Mouse (Mus musculus) frontal cortex, postnatal 10 days (tissue): ENCODE data around the gene Blzf1.
A peak's percentile ranks its signal among the peaks of the same experiment; 100 is the strongest.

Experiments used
- DNase-seq, 2 experiments: peaks; one replicate each; pipeline ENCODE4 v3.0.0; 2022; ENCODE audit warnings: low spot score in 2 of 2, mixed read lengths in 1 of 2

The Blzf1 gene

DNA sequence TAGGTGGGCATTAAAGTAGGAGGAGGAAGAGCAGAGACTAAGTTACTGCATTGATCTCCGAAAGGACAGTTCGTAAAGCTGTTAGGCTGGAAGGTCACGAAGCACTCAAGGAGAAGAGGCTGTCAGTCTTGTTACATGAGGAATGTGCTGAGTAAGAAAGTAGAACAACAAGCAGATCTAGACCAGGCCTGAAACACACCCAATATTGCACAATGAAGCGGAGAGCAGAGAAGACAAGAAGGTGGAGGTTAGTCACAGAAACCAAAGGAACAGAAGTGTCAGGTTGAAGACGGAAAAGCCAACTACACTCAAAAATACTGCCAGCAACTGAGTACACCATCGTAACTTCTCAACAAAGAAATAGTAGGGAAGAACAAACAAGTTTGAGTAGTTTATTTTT lies 13.2 kb downstream of the Blzf1 start:
- no peak for DNase-seq

DNA sequence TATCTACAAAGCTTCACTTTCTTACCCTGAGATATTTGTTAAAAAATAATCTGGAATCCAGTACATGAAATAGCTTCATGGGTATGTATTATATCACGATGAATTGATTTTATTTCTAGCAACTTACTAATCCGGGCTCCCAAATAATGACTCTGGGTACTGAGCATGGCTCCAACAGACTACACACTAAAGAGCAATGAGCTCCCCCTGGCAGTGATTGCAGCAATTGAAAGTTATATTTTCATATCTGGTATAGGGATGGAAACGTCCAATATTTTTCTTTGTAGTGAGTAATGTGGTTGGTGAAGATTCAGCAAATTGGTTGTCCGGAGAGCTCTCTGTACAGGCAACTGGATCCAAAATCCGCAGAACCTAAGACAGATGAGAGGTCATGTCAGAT lies 15.2 kb downstream of the Blzf1 start:
- DNase-seq, result no peak

DNA sequence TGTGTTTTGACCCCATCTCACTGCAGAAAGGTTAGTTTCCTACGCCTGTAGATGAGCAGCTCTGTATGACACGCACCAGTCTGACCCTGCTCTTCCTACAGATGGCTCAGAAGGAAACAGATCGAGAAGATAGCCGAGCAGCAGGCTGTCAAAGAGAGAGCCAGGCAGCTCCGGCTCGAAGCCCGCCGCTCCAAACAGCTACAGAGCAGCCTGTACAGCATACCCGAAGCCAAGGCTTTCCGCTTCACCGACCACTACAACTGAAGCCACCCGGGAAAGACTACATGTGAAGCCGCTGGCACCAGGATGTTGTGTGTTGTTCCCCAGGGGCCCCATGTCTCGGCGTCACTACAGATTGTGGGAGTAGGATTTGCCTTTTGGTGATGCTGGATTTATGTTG lies 19.9 kb downstream of the Blzf1 start:
- DNase-seq, result no peak

DNA sequence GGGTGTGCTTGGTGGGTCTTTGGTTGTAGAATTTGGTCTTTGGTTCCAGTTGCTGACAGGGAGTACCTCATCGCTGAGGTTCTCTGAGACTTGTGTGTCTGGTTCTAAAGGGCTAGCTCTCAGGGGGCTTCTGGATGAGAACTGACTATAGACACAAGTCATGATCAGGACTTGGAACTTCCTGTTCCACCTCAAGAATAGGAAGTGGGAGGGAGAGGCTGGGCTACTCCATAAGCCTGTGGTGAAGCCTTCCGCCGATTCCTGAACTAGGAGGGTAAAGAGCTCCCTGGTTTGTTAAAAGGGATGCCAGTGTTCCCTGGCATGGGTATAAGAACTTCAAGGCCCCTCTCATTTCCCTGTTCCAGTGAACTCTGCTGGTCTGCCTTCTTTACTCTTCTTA lies 23.3 kb downstream of the Blzf1 start:
- DNase-seq, result no peak

DNA sequence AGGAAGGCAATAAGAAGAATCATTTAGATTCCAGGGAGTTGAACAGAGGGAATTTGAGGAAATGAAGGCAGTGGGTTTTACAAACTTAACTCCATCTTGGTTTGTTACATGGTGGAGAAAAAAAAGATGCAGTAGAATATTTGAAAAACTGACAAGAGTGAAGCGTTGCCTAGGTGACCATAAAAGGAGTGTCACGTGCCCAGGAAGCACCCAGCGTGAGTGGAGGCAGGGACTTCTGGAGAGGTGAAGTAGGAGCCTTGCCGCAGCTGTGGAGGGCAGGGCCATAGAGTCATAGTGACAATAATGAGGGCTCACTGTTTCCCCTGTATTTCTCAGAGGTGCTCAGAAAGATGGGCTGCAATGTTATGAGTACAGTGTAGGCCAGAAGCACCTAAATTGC lies 28.0 kb downstream of the Blzf1 start:
- no peak for DNase-seq

DNA sequence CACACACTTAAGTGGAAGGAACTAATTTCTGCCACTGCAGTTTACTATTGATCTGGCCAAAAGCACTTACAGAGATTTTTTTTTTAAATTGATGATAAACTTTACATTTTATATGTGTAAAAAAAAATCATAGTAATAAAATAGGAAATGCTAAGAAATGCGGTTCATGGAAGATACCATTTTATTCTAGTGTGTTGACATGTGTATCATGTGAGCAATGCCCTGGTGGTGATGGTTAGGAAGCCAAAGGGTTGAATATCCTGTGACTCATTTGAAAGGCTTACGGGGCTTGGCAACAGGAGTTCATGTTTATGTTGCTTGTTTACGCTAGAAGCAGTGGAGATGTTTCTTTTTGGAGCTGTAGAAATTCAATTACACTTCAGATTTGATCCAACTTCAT lies 30.7 kb downstream of the Blzf1 start:
- no peak for DNase-seq

DNA sequence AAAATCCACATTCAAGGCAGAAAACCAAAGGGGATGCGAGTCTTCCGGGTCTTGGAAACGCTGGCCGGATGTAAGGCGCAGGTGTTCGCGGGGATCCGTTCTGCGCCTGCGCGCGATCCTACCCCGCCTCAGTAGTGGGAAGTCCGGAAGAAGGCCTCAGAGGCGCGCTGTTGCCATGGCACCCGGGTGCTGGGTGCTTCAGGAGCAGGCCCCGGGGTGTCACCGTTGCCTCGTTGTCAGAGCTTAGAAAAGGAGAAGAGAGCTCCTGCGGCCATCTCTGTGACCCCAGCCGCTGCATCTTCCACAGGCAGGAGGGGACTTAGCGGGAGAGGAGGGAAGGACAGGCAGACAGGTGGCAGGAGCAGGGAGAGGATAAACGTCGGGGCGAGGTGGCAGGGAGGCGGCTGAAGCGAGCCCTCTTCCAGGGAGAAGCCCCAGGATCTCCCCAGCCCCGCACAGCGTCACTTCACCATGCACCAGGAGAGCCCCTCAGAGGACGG lies 31.8 kb downstream of the Blzf1 start, which contains the start of gene Ccdc181:
Ccdc181 (plus strand) TSS at position 131 of the 500 bp plus-strand sequence.
- DNase-seq, result peak; percentile 92 to 93

DNA sequence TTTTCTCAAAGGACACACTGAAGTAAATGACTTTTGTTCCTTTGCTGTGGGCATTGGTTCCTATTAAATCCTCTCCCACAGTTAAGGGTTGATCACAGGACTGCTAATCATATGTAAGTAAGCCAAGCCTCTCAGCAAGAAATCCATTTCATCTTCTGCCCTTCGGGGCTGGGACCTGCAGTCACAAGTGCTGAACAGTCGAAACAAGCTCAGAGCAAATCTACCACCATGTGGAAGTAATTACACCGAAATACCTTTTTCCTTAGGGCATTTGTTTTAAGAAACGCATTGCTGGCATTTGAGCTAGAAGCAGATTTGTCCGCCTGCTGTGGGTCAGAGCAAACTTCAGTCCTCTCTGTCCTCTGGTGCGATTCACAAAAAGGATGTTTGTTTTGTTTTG lies 33.6 kb downstream of the Blzf1 start:
- no peak for DNase-seq

DNA sequence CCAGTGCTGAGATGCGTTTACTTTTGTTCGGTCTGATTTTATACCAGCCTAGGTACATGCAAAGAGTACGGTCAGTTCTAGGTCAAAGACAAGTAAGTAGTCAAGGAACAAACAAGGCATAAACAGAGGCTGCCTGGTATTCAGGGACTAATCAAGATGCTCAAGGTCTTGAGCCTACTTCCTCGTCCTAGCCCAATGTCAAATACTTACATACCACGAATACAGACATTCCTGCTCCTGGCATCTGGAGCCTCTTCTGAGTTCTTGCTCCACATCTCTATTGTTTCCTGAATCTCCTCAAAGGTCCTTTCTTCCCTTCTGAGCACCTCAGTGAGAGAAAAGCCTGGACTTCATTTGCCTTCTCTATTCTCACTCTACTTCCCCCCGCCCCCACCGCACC lies 36.3 kb downstream of the Blzf1 start:
- no peak for DNase-seq

DNA sequence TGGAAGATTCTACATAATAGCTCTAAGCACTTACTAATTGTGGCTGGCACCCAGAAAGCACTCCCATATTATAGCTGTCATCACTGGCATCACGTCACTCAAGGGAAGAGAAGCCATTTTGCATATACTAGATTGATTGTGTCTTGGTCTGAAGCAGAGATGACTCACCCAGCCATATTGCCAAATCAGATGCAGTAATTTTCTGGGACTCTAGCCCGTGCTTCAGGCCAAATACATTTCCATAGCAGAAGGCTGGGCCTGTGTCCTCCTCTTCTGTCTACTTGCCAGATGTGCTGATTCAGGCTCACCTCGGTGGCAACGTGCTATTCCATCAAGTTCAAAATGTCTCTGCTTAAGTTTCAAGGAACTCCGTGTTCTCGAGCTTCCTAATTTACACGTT lies 45.7 kb downstream of the Blzf1 start:
- DNase-seq, result no peak

DNA sequence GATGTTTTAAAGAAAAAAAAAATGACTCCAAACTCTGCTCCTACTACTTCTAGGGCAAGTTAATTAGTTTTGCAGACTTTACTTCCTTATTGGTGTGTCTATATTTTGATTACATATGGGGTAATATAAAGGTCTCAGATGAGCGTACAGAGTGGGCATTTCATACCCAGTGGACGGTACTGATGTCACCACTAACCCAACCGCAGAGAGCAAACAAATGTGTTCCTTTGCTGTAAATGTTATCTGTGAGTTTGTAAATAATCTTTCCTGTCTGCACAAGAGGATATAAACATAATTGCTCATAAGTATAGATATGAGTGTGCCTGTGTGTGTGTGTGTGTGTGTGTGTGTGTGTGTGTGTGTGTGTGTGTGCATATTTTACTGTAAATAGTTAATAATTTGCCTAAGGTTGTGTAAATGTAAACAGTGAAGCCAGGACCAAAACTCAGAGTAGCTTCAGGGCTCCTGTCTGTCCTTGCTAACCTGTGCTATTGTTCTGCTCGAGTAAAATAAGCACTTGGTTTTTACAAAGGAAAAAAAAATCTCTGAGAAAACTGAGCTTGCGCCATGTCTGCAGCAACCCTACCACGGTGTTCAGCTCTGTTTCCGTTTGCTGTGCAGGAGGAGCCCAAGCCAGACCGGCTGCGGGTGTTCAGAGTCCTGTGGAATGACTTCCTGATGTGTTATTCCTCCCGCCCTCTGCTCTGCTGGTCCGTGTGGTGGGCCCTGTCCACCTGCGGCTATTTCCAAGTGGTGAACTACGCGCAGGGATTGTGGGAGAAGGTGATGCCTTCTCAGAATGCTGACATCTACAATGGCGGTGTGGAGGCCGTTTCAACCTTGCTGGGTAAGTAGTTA lies 46.9 kb downstream of the Blzf1 start:
- no peak for DNase-seq

DNA sequence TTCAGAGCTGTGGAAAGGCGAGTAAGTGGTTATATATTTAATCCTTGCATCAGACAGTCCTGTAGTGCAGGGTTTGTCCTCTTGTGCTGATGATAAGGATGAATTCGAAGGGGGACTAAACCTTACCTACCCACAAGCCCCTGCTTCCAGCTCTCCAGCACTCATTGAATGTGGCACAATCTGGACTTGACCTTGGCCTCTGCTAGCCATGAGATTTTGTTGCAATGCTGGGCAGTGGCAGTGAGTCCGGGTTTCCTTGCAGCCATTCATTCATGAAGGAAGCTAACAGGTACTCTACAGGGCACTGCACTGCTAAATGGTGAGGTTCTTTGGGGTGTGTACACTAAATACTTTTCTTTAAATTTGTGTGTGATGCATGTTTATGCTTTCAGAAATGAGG lies 52.5 kb downstream of the Blzf1 start:
- no peak for DNase-seq

DNA sequence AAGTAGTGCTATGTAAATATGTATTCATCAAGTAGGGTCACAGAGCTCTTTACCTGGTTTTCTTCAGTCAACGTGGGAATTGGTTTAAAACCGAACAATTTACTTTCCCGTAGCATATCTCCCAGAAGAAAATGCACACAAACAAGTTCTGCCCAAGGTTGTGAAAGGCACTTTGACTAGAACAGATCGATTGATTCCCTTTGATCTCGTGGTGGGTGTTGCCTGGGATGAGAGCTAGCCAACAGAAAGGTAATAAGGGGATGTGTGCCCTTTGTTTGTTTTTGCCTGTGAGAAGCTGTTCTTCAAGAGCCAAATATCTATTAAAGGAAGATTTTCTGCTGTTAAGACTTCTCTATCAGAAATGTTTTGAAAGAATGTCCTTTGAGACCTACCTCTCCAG lies 54.7 kb downstream of the Blzf1 start:
- DNase-seq, result no peak

DNA sequence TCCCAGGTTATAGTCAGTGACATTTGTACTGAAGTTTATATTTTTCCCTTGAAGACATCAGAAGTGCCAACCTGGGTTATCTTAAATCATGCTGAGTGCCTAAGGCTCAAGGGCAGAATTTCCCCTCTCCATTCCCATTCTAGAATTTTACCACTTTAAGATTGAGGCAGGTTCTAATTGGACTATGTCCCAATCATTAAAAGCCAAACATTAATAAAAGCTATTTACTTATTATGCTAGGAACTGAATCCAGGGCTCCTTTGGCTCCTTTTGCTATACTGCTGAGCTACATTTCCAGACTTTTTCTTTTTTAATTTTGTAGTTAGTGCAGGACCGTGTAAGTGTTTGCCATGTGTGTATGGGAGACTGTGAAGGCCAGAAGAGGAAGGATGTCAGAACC lies 55.9 kb downstream of the Blzf1 start:
- DNase-seq, result no peak

DNA sequence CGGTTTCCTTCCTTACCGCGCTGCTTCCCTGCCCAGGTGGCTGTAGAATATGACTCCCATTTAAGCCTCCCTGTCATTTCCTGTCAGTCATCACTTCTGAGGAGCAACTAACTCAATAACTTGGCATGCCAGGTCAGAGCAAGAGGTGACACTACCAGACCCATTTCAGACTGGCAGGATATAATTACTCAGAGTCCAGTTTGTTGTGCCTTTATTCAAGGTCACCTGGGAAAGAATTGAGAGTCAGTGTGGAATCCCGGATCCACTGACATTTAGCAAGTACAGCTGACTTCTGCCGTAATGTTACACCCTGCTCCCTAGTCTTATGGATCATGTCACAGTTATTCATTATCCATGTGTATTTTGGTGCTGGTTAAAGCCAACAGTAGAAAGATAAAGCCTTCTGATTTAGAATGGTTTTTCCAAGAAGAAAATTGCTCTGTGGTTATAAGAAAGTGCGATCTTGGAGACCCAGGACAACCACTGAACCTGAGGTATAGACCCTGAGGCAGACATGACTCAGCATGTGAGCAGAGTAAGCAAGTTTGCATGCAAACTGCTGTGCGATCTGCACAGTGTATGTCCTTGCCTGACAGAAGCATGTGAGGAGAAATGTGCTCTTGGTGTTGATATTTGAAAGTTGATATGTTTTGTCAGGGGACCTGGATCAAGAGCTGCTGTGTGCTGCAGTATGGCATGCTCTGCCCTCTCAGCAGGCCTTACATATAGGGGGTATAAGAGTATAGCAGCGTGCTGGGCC lies 56.7 kb downstream of the Blzf1 start:
- DNase-seq, result no peak

DNA sequence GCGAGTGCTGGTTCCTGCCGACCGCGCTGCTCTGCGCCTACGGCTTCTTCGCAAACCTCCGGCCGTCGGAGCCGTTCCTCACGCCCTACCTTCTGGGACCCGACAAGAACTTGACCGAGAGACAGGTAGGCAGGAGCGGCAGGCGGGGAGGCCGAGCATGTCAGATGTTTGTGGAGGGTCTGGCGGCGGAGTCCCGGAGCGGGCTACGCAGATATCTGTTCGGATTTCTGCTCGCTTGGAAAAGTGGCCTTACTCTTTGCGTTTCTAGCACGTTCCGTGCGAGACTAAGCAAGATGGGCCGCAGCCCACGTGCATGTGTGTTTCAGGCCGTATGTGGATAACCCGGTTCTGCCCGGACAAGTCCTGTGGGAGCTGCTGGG lies 58.0 kb downstream of the Blzf1 start:
- DNase-seq, result peak in 1 of 2 experiments; percentile 31

DNA sequence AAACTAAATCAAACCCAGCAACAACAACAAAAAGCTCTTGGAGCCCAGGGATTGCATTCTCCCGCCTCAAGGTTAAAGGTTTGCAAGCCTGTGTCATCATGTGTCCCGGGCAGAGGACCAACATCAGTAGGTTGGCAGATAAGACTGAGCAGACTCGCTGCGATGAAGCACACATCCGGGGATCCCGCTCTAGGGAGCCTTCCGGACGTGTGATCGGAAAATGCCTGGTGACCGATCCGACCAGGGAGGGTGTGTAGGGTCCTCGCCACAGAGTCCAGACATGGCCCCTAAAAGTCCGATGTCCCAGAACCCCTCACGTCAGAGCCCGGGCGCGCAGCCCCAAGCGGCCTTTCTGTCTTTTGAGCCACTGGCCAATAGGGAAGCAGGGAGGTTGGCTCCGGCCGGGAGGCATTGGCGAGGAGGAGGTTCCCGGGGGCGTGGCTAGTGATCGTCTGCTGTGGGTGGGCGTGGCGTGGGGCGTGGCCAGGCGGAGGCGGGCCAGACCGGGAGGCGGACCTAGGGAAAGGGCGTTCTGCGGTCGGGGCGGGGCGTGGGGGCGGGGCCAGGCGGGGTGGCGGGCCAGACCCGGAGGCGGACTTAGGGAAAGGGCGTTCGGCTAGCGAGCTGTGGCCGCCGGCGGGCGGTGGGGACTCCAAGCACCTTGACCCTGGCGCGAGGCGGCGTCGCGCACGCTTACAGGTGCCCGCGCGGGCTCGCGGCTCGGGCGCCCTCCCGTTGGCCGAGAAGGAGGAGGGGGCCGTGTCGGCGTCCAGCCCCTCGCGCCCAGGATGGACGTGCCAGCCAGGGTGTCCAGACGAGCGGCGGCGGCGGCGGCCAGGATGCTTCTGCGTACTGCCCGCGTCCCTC lies 58.6 kb downstream of the Blzf1 start, which contains the start of gene Slc19a2:
Slc19a2 (plus strand) TSS at position 582 of the 867 bp plus-strand sequence.
- DNase-seq, result peak; percentile 94 to 97

DNA sequence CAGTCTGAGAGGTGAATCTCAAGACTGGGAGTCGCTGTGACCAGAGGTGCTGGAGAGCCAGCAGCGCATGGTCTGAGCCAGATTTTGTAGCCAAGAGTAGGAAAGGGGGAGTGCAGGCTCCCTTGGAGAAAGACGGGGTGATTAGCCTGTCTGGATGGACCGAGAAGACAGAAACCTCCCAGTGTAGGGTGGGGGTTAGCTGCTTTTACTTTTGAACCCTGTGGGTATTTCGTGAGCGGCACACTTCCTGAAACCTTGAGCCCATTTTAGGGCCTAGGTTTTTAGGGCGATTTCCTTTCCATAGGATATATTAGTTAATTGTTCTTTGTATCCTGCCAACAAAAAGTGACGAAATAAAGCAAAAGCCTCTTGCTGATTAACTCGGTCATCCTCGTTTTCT lies 59.3 kb downstream of the Blzf1 start:
- DNase-seq, result no peak

DNA sequence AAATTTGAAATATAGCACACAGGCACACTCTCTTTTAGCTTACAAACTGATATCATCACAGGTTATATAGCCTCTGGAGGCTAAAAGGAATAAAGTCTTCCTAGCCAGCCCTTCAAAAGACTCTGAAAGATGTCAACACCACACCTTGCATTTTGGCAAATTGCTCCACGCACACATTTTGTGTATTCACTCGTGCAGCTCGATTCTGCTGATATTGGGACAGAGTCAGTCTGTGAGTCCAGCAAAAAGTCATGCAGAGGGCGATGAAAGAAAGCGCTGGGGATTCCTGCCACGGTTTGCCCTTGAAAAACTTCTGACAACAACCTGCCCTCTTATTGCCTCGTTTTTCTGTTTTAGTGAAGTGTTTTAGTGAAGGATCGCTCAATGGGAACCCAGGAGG lies 59.8 kb downstream of the Blzf1 start:
- no peak for DNase-seq

DNA sequence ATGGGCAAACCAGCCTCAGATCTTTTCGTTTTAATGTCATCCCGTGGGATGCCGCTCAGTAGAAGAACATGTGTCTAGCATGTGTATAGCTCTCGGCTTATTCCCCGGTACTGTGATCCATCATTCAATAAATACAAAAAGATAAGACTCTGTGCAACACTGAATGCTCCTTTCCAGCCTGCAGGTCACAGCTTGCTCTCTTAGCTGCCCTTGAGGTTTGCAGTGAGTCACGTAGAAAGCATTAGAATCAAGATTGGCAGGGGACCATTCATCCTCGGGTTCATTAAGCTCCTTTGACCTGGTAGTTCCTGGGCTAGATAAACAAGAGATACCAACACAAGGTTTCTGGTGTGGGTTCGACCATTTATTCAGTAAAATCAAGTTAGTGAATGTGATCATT lies 64.5 kb downstream of the Blzf1 start:
- no peak for DNase-seq

DNA sequence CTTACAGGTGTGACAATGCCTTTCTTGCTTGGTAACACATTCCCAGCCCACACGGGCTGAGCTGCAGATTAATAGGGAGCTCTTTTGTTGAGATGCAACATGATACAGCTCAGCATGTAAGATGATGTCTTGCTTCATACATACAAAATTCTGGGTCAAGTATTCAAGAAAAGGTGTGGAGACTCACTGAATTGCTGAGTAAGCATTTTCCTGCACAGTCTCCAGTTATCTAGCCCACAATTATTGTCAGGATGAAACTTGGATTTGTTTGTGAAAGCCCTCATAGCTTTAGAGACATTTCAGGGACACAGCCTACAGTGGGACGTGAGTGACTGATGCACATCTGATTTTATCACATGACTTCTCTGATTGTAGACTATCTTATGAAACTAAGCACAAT lies 65.8 kb downstream of the Blzf1 start:
- no peak for DNase-seq
